Mouse (Mus musculus): ENCODE data around the gene Zfp704.
A peak's percentile ranks its signal among the peaks of the same experiment; 100 is the strongest.
"Not testable (repeated sequence)": the region's sequence is repeated elsewhere in the genome, so short reads cannot be mapped to it uniquely, and the experiment has no call there.

Zfp704 gene

GRCm38 (mm10) chr3:9598061-9598460, 11.8 kb downstream of the Zfp704 start:
- DNase-seq (ENCODE audit: low spot score) = no peak

GRCm38 (mm10) chr3:9594457-9594856, 15.4 kb downstream of the Zfp704 start:
- DNase-seq (ENCODE audit: low spot score) = no peak

GRCm38 (mm10) chr3:9593832-9594231, 16.1 kb downstream of the Zfp704 start:
- peak; percentile 37 for DNase-seq (ENCODE audit: low spot score)

- DNase-seq (ENCODE audit: low spot score) = no peak
These were observed 18.3 kb downstream of the Zfp704 start for GRCm38 (mm10) chr3:9591416-9592110.

GRCm38 (mm10) chr3:9588635-9589034, 21.2 kb downstream of the Zfp704 start:
- DNase-seq (ENCODE audit: low spot score) = no peak

- no peak for DNase-seq (ENCODE audit: low spot score)
These were observed 22.6 kb downstream of the Zfp704 start for GRCm38 (mm10) chr3:9587304-9587703.

- DNase-seq (ENCODE audit: low spot score) = no peak
These were observed 26.4 kb downstream of the Zfp704 start for GRCm38 (mm10) chr3:9583516-9583915.

GRCm38 (mm10) chr3:9580952-9581798, 28.7 kb downstream of the Zfp704 start:
- peak; percentile 29 for DNase-seq (ENCODE audit: low spot score)

- no peak for DNase-seq (ENCODE audit: low spot score)
These were observed 29.8 kb downstream of the Zfp704 start for GRCm38 (mm10) chr3:9580102-9580501.

GRCm38 (mm10) chr3:9579028-9579643, 30.7 kb downstream of the Zfp704 start:
- no peak for DNase-seq (ENCODE audit: low spot score)

GRCm38 (mm10) chr3:9576872-9577271, 33.0 kb downstream of the Zfp704 start:
- DNase-seq (ENCODE audit: low spot score) = no peak

- DNase-seq (ENCODE audit: low spot score) = no peak
These were observed 35.6 kb downstream of the Zfp704 start for GRCm38 (mm10) chr3:9574305-9574704.

- peak; percentile 53 for DNase-seq (ENCODE audit: low spot score)
These were observed 36.3 kb downstream of the Zfp704 start for GRCm38 (mm10) chr3:9573581-9573980.

- DNase-seq (ENCODE audit: low spot score) = no peak
These were observed 37.6 kb downstream of the Zfp704 start for GRCm38 (mm10) chr3:9572261-9572660.

GRCm38 (mm10) chr3:9570782-9571181, 39.1 kb downstream of the Zfp704 start:
- DNase-seq (ENCODE audit: low spot score) = no peak

- DNase-seq (ENCODE audit: low spot score) = not testable (repeated sequence)
These were observed 40.2 kb downstream of the Zfp704 start for GRCm38 (mm10) chr3:9569706-9570105.

- no peak for DNase-seq (ENCODE audit: low spot score)
These were observed 41.2 kb downstream of the Zfp704 start for GRCm38 (mm10) chr3:9568565-9569228.

- DNase-seq (ENCODE audit: low spot score) = no peak
These were observed 41.9 kb downstream of the Zfp704 start for GRCm38 (mm10) chr3:9567948-9568347.

GRCm38 (mm10) chr3:9566831-9567230, 43.1 kb downstream of the Zfp704 start:
- DNase-seq (ENCODE audit: low spot score) = no peak

- DNase-seq (ENCODE audit: low spot score) = no peak
These were observed 46.3 kb downstream of the Zfp704 start for GRCm38 (mm10) chr3:9563562-9563961.

GRCm38 (mm10) chr3:9562649-9563328, 47.1 kb downstream of the Zfp704 start:
- DNase-seq (ENCODE audit: low spot score) = peak; percentile 19
